Mouse (Mus musculus) embryo, embryonic 11 days (tissue): ENCODE measurements at regions not wholly inside any gene's neighbourhood (a gene's known extent, or its start where the extent isn't known, plus 50 kb on each side); places are given as distances from the start of the nearest gene placed in this dataset.

Experiments
- DNase-seq: peaks from one replicate; pipeline ENCODE4 v3.0.0-alpha.2; 2015

GRCm38 (mm10) chr8:42144220-42144619 is 727.3 kb upstream of the Frg1 start:
- no peak for DNase-seq

GRCm38 (mm10) chr8:42107582-42107981 is 690.7 kb upstream of the Frg1 start:
- DNase-seq = no peak

GRCm38 (mm10) chr8:42069314-42069713 is 652.4 kb upstream of the Frg1 start:
- DNase-seq = peak; percentile 1

- DNase-seq = peak; percentile 9
These were observed 626.7 kb upstream of the Frg1 start for GRCm38 (mm10) chr8:42043526-42043925.

GRCm38 (mm10) chr8:42039245-42039644 is 622.4 kb upstream of the Frg1 start:
- no peak for DNase-seq

- DNase-seq = no peak
These were observed 610.1 kb upstream of the Frg1 start for GRCm38 (mm10) chr8:42026934-42027333.

GRCm38 (mm10) chr8:42017786-42018185 is 600.9 kb upstream of the Frg1 start:
- peak; percentile 34 for DNase-seq

- DNase-seq = no peak
These were observed 586.3 kb upstream of the Frg1 start for GRCm38 (mm10) chr8:42003170-42003569.

- peak; percentile 10 for DNase-seq
These were observed 572.2 kb upstream of the Frg1 start for GRCm38 (mm10) chr8:41989040-41989501.

- DNase-seq = peak; percentile 20
These were observed 571.3 kb upstream of the Frg1 start for GRCm38 (mm10) chr8:41988216-41988615.

GRCm38 (mm10) chr8:41987417-41987816 is 570.5 kb upstream of the Frg1 start:
- peak; percentile 40 for DNase-seq

GRCm38 (mm10) chr8:41972416-41972815 is 555.5 kb upstream of the Frg1 start:
- DNase-seq = no peak

- DNase-seq = no peak
These were observed 553.7 kb upstream of the Frg1 start for GRCm38 (mm10) chr8:41970536-41970935.

GRCm38 (mm10) chr8:41969408-41969807 is 552.5 kb upstream of the Frg1 start:
- no peak for DNase-seq

- no peak for DNase-seq
These were observed 547.2 kb upstream of the Frg1 start for GRCm38 (mm10) chr8:41964088-41964487.

GRCm38 (mm10) chr8:41956878-41957277 is 540.0 kb upstream of the Frg1 start:
- no peak for DNase-seq

- DNase-seq = no peak
These were observed 533.9 kb upstream of the Frg1 start for GRCm38 (mm10) chr8:41950736-41951135.

GRCm38 (mm10) chr8:41939298-41939697 is 522.4 kb upstream of the Frg1 start:
- no peak for DNase-seq

GRCm38 (mm10) chr8:41921106-41921505 is 504.2 kb upstream of the Frg1 start:
- DNase-seq = no peak

- DNase-seq = no peak
These were observed 503.7 kb upstream of the Frg1 start for GRCm38 (mm10) chr8:41920536-41920935.

GRCm38 (mm10) chr8:41878029-41878748 is 461.3 kb upstream of the Frg1 start:
- DNase-seq = no peak

GRCm38 (mm10) chr8:41869681-41870356 is 452.9 kb upstream of the Frg1 start:
- DNase-seq = no peak

- DNase-seq = no peak
These were observed 444.0 kb upstream of the Frg1 start for GRCm38 (mm10) chr8:41860918-41861317.

- no peak for DNase-seq
These were observed 414.8 kb upstream of the Frg1 start for GRCm38 (mm10) chr8:41831713-41832112.
